Mouse (Mus musculus) megakaryocyte, embryonic 14.5 days (primary cell): ENCODE measurements around the gene Hsp90ab1.

ENCODE experiments used
- FLI1 ChIP-seq: IDR thresholded peaks from 2 replicates; pipeline ENCODE4 v1.6.1; 2012; ENCODE audit warnings: low read length, inconsistent platforms, mixed read lengths
- GATA1 ChIP-seq: IDR thresholded peaks from 3 replicates; pipeline ENCODE4 v1.6.1; 2012; ENCODE audit warnings: mixed read lengths, low read length, inconsistent platforms, borderline replicate concordance

GRCm38 (mm10) chr17:45544873-45545277 lies 28.2 kb downstream of the Hsp90ab1 start:
- no peak for TF ChIP-seq GATA1
- no peak for TF ChIP-seq FLI1
